Mouse (Mus musculus): ENCODE measurements around the gene Hmg20b. TPM values are rescaled to one million over a fixed set of nuclear protein-coding genes. Genes with fewer than 3 reads are reported as not detected.

Gene Hmg20b
- polyA plus RNA-seq, 1 experiment from 2014 or later: 97.7 TPM

DNA sequence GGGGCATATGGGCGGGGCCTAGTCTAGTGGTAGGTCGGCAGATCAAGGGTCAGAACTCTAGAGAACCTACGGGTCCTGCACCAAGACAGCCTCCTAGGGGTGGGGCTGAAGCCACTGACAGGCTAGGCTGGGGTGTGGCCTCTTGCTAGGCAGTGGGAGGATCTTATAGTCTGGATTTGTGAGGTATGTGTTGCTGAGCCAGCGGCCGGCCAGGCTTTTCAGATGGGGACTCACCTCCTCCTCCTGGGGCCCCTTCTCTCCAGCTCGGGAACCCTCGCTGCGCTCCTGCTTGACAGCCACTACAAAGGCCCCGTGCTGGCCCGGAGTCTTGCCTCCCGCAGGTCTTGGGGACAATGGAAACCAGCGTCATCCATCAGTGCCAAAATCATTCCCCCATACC, 1.1 kb downstream of the Hmg20b start:
- no peak for ATAC-seq (ENCODE audit: low FRiP score)
- H3K27ac ChIP-seq (ENCODE audit: low read depth, low read length): no peak overlapping the region
- H3K27me3 ChIP-seq (ENCODE audit: control insufficient read depth, insufficient read depth, low read length): peaks cover 14% of the 10 kb centered on the region
- H3K4me2 ChIP-seq: peak overlapping the region; percentile 92
- H3K9ac ChIP-seq (ENCODE audit: low read length): peak overlapping the region; percentile 90
- 3% methylated on average over 12 of the region's 12 CpGs for WGBS
- H3K4me3 ChIP-seq (ENCODE audit: low read depth, low read length): peak overlapping the region; percentile 92
- peaks cover 25% of the 10 kb centered on the region for H3K4me1 ChIP-seq (ENCODE audit: control insufficient read depth, insufficient read depth, low read length)
- no peaks in the 10 kb centered on the region for H3K36me3 ChIP-seq (ENCODE audit: control insufficient read depth, insufficient read depth, low read length)
- no peaks in the 10 kb centered on the region for H3K9me3 ChIP-seq (ENCODE audit: control insufficient read depth, low read length)
- peak; percentile 87 for DNase-seq (ENCODE audit: low spot score, missing footprints)

- peaks cover 32% of the 10 kb centered on the region for H3K4me1 ChIP-seq (ENCODE audit: control insufficient read depth, insufficient read depth, low read length)
- DNase-seq (ENCODE audit: low spot score, missing footprints): peak; percentile 92
- H3K27me3 ChIP-seq (ENCODE audit: control insufficient read depth, insufficient read depth, low read length): peaks cover 38% of the 10 kb centered on the region
- H3K27ac ChIP-seq (ENCODE audit: low read depth, low read length): no peak overlapping the region
- ATAC-seq (ENCODE audit: low FRiP score): no peak
- no peak overlapping the region for H3K9ac ChIP-seq (ENCODE audit: low read length)
- peak overlapping the region; percentile 29 for H3K4me2 ChIP-seq
- WGBS: 3% methylated on average over 54 of the region's 55 CpGs
- no peaks in the 10 kb centered on the region for H3K9me3 ChIP-seq (ENCODE audit: control insufficient read depth, low read length)
- H3K36me3 ChIP-seq (ENCODE audit: control insufficient read depth, insufficient read depth, low read length): no peaks in the 10 kb centered on the region
- no peak overlapping the region for H3K4me3 ChIP-seq (ENCODE audit: low read depth, low read length)
Measured at GRCm38 (mm10) chr10:81346453-81347067, 3.7 kb downstream of the Hmg20b start.

DNA sequence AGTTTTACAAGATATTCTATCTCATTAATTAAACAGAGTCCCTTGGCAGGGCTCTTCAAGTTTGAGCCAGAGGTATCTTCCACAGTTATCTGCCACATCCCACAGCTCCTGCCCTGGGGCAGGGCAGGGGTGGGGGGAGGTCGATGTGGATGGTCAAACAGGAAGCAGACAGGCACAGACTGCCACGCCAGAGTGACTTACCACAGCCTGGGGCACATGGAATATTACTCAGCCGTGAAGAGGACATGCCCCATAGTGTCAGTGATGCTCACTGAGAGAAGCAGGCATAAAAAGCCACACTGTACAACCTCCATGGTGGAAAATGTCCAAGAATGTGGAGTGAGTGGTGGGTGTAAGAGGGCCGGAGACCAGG, 5.1 kb downstream of the Hmg20b start:
- Histone ChIP-seq H3K4me2 (no peak overlapping the region), H3K9ac (ENCODE audit: low read length) (no peak overlapping the region), H3K9me3 (ENCODE audit: control insufficient read depth, low read length) (no peaks in the 10 kb centered on the region), H3K36me3 (ENCODE audit: control insufficient read depth, insufficient read depth, low read length) (no peaks in the 10 kb centered on the region), H3K4me3 (ENCODE audit: low read depth, low read length) (no peak overlapping the region), H3K27ac (ENCODE audit: low read depth, low read length) (no peak overlapping the region), H3K4me1 (ENCODE audit: control insufficient read depth, insufficient read depth, low read length) (peaks cover 32% of the 10 kb centered on the region), H3K27me3 (ENCODE audit: control insufficient read depth, insufficient read depth, low read length) (peaks cover 42% of the 10 kb centered on the region)
- WGBS: 80% methylated on average over 4 of the region's 4 CpGs
- DNase-seq (ENCODE audit: low spot score, missing footprints) (no peak), ATAC-seq (ENCODE audit: low FRiP score) (no peak)

DNA sequence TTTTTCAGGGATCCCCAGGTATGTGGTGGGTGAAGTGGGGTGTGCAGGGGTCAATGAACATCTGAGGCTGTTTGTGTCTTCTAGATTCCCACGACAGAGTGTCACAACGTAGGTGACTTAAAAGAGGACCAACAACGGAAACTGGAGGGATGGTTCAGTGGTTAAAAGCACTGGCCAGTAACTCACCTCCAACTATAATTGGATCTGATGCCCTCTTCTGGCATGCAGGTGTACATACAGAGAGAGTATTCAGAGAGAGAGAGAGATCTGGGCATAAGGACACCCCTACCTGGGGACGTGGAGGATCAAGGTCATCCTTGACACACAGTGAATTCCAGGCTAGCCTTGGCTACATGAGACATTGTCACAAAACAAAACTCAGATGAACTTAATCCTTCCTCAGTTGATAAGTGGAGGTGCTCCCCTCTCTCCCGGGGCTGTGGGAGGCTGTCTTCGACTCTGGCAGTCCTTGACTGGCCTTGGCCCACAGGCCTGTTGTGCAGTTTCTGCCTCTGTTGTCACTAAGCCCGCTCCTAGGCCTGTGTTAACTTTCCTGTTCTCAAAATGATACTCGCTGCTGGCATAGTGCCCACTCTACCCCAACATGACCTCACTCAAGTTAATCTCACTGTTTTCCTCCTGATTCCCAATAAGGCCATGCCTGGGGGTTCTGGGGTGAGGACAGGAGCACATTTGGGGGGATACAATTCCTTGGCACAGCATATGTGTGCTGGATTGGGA, 5.7 kb downstream of the Hmg20b start:
- Histone ChIP-seq H3K4me1 (ENCODE audit: control insufficient read depth, insufficient read depth, low read length) (peaks cover 27% of the 10 kb centered on the region), H3K36me3 (ENCODE audit: control insufficient read depth, insufficient read depth, low read length) (no peaks in the 10 kb centered on the region), H3K4me2 (no peak overlapping the region), H3K27me3 (ENCODE audit: control insufficient read depth, insufficient read depth, low read length) (peaks cover 42% of the 10 kb centered on the region), H3K27ac (ENCODE audit: low read depth, low read length) (no peak overlapping the region), H3K9me3 (ENCODE audit: control insufficient read depth, low read length) (no peaks in the 10 kb centered on the region), H3K9ac (ENCODE audit: low read length) (no peak overlapping the region), H3K4me3 (ENCODE audit: low read depth, low read length) (no peak overlapping the region)
- DNase-seq (ENCODE audit: low spot score, missing footprints) (peak; percentile 84), ATAC-seq (ENCODE audit: low FRiP score) (no peak)
- 53% methylated on average over 8 of the region's 8 CpGs for WGBS

DNA sequence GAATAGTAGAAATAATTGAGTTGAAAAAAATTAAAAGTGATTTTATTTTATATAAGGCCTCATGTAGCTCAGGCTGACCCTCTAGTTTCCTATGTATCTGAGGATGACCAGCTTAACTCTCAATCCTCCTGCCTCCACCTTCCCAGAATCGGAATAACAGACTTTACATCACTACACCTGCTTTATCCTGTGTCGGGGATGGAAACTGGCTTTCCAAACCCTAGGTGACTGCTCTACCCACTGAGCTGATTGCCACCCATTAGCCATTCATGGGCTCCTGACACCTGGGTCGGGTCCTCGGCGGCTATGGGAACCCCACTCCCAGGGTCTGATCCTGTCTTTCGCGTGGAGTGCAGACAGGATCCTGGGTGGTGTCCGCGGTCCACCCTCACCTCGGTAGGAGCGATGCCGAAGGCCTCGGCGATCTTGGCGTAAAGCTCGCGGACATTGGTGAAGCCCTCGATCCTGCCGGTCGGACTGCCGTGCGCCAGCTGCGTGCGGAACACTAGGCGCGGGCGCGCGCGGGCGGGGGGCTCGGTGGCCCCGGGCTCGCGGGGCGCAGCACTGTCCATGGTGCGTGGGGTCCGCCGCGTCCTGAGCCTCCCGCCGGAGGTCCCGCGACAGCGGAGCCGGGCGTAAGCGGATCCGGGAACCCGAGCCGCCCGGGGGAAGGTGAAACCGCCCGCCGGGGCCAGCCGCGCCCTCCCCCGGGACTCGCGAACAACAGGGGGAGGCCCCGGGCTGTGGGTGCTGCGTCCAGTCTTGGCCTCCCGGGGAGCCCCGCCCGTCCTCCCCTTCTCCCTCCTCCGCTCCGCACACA, 7.4 kb downstream of the Hmg20b start, which contains the start of gene Gipc3:
Gipc3 (minus strand) TSS at position 581 of the 820 bp plus-strand sequence.
- WGBS: 7% methylated on average over 58 of the region's 67 CpGs
- peak within 1 kb of the TSS; percentile 39 for H3K4me3 ChIP-seq (ENCODE audit: low read depth, low read length)
- peak within 1 kb of the TSS; percentile 71 for H3K4me2 ChIP-seq
- ATAC-seq (ENCODE audit: low FRiP score) (no peak), DNase-seq (ENCODE audit: low spot score, missing footprints) (peak; percentile 92)
- H3K27ac ChIP-seq (ENCODE audit: low read depth, low read length): no peak within 1 kb of the TSS
- H3K9ac ChIP-seq (ENCODE audit: low read length): peak within 1 kb of the TSS; percentile 52
- peaks cover 19% of the 10 kb centered on the region for H3K4me1 ChIP-seq (ENCODE audit: control insufficient read depth, insufficient read depth, low read length)
- H3K36me3 ChIP-seq (ENCODE audit: control insufficient read depth, insufficient read depth, low read length): no peaks in the 10 kb centered on the region
- no peaks in the 10 kb centered on the region for H3K9me3 ChIP-seq (ENCODE audit: control insufficient read depth, low read length)
- H3K27me3 ChIP-seq (ENCODE audit: control insufficient read depth, insufficient read depth, low read length): peaks cover 45% of the 10 kb centered on the region

- H3K9ac ChIP-seq (ENCODE audit: low read length): no peak overlapping the region
- H3K4me2 ChIP-seq: no peak overlapping the region
- H3K9me3 ChIP-seq (ENCODE audit: control insufficient read depth, low read length): no peaks in the 10 kb centered on the region
- H3K27me3 ChIP-seq (ENCODE audit: control insufficient read depth, insufficient read depth, low read length): peaks cover 43% of the 10 kb centered on the region
- H3K4me3 ChIP-seq (ENCODE audit: low read depth, low read length): no peak overlapping the region
- H3K4me1 ChIP-seq (ENCODE audit: control insufficient read depth, insufficient read depth, low read length): peaks cover 9% of the 10 kb centered on the region
- no peak for ATAC-seq (ENCODE audit: low FRiP score)
- 31% methylated on average over 16 of the region's 16 CpGs for WGBS
- DNase-seq (ENCODE audit: low spot score, missing footprints): peak; percentile 97
- no peak overlapping the region for H3K27ac ChIP-seq (ENCODE audit: low read depth, low read length)
- H3K36me3 ChIP-seq (ENCODE audit: control insufficient read depth, insufficient read depth, low read length): no peaks in the 10 kb centered on the region
Measured at GRCm38 (mm10) chr10:81341333-81341949, 8.8 kb downstream of the Hmg20b start.

DNA sequence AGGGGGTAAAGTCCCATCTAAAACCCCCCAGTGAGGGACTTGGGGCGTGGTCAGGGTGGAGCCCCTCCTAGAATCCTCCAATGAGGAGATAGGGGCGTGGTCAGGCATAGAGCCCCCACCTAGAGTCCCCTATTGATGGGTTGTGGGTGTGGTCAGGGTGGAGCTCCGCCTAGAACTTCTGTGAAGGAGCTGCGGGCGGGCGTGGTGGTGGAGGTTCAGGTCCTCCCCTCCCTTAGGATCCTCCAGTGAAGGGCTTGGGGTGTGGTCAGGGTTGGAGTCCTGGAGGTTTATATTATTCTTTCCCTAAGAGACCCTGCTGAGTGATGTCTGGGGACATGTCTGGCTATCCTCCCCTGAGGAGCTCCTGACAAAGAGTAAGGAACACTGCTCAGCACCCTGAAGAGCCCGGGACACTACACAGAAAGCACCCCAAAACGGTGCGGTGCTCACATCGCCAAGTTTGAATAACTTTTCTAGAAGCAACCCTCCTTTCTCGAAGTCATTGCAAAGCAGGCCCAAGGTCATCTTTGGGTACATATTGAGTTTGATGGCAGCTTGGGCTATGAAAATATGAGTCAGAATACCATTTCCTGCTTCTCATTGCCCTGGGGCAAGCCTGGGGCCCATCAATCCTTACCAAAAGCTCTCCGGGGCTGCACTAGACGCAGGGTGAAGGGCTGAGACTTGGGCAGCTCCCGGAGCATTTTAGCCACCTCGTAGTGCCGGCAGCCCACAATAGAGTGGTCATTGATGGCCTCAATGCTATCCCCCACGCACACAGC, 9.5 kb downstream of the Hmg20b start:
- H3K27me3 ChIP-seq (ENCODE audit: control insufficient read depth, insufficient read depth, low read length): peaks cover 41% of the 10 kb centered on the region
- ATAC-seq (ENCODE audit: low FRiP score): no peak
- no peak overlapping the region for H3K4me3 ChIP-seq (ENCODE audit: low read depth, low read length)
- H3K4me2 ChIP-seq: no peak overlapping the region
- H3K4me1 ChIP-seq (ENCODE audit: control insufficient read depth, insufficient read depth, low read length): peaks cover 7% of the 10 kb centered on the region
- H3K36me3 ChIP-seq (ENCODE audit: control insufficient read depth, insufficient read depth, low read length): no peaks in the 10 kb centered on the region
- no peak overlapping the region for H3K9ac ChIP-seq (ENCODE audit: low read length)
- H3K9me3 ChIP-seq (ENCODE audit: control insufficient read depth, low read length): no peaks in the 10 kb centered on the region
- no peak for DNase-seq (ENCODE audit: low spot score, missing footprints)
- no peak overlapping the region for H3K27ac ChIP-seq (ENCODE audit: low read depth, low read length)
- WGBS: 36% methylated on average over 17 of the region's 17 CpGs

GRCm38 (mm10) chr10:81336558-81336957, 13.7 kb downstream of the Hmg20b start:
- Histone ChIP-seq H3K4me1 (ENCODE audit: control insufficient read depth, insufficient read depth, low read length) (peaks cover 4% of the 10 kb centered on the region; the same call in 1 of the 2 replicates), H3K4me3 (ENCODE audit: low read depth, low read length) (no peak overlapping the region), H3K4me2 (no peak overlapping the region), H3K9ac (ENCODE audit: low read length) (no peak overlapping the region), H3K36me3 (ENCODE audit: control insufficient read depth, insufficient read depth, low read length) (no peaks in the 10 kb centered on the region), H3K27ac (ENCODE audit: low read depth, low read length) (no peak overlapping the region), H3K9me3 (ENCODE audit: control insufficient read depth, low read length) (no peaks in the 10 kb centered on the region), H3K27me3 (ENCODE audit: control insufficient read depth, insufficient read depth, low read length) (peaks cover 20% of the 10 kb centered on the region)
- 90% methylated on average over 4 of the region's 4 CpGs for WGBS
- no peak for DNase-seq (ENCODE audit: low spot score, missing footprints)
- no peak for ATAC-seq (ENCODE audit: low FRiP score)

Measured in midbrain, embryonic 11.5 days (tissue).